Mouse (Mus musculus): ENCODE results near the gene Ltb4r1. TPM values are rescaled to one million over a fixed set of nuclear protein-coding genes. Genes with fewer than 3 reads are reported as not detected.

Ltb4r1 gene
- polyA plus RNA-seq, 1 experiment from 2014 or later, result 0.17 TPM

GRCm38 (mm10) chr14:55723433-55723832 lies 42.3 kb upstream of the Ltb4r1 start:
- WGBS, result 97% methylated on average over 7 of the region's 7 CpGs
- H3K27ac ChIP-seq (replicated peaks; ENCODE audit: low read depth, low read length), result no peak overlapping the region
- no peak for ATAC-seq (ENCODE audit: insufficient number of reproducible peaks, low FRiP score, low TSS enrichment, low read depth)
- no peak for DNase-seq (ENCODE audit: low spot score)
- H3K4me3 ChIP-seq (ENCODE audit: low read depth, low read length), result no peak overlapping the region
- H3K9me3 ChIP-seq (ENCODE audit: control insufficient read depth, low read length), result no peaks in the 10 kb centered on the region
- H3K36me3 ChIP-seq (ENCODE audit: control insufficient read depth, insufficient read depth, low read length), result no peaks in the 10 kb centered on the region
- H3K9ac ChIP-seq (ENCODE audit: low read length), result no peak overlapping the region
- no peaks in the 10 kb centered on the region for H3K27me3 ChIP-seq (ENCODE audit: control insufficient read depth, insufficient read depth, low read length)
- H3K4me1 ChIP-seq (ENCODE audit: control insufficient read depth, insufficient read depth, low read length), result peaks cover 6% of the 10 kb centered on the region; the same call in 1 of the 2 replicates
- H3K4me2 ChIP-seq (ENCODE audit: low read depth, severe bottlenecking), result no peak overlapping the region

GRCm38 (mm10) chr14:55724411-55724871 lies 41.3 kb upstream of the Ltb4r1 start:
- Histone ChIP-seq H3K9ac (ENCODE audit: low read length) (no peak overlapping the region), H3K36me3 (ENCODE audit: control insufficient read depth, insufficient read depth, low read length) (no peaks in the 10 kb centered on the region), H3K27ac (replicated peaks; ENCODE audit: low read depth, low read length) (no peak overlapping the region), H3K27me3 (ENCODE audit: control insufficient read depth, insufficient read depth, low read length) (no peaks in the 10 kb centered on the region), H3K9me3 (ENCODE audit: control insufficient read depth, low read length) (no peaks in the 10 kb centered on the region), H3K4me2 (ENCODE audit: low read depth, severe bottlenecking) (no peak overlapping the region), H3K4me3 (ENCODE audit: low read depth, low read length) (no peak overlapping the region), H3K4me1 (ENCODE audit: control insufficient read depth, insufficient read depth, low read length) (peaks cover 6% of the 10 kb centered on the region; the same call in 1 of the 2 replicates)
- DNase-seq (ENCODE audit: low spot score), result no peak
- 68% methylated on average over 8 of the region's 8 CpGs for WGBS
- ATAC-seq (ENCODE audit: insufficient number of reproducible peaks, low FRiP score, low TSS enrichment, low read depth), result no peak

GRCm38 (mm10) chr14:55726261-55726660 lies 39.5 kb upstream of the Ltb4r1 start:
- H3K36me3 ChIP-seq (ENCODE audit: control insufficient read depth, insufficient read depth, low read length), result no peaks in the 10 kb centered on the region
- H3K27ac ChIP-seq (replicated peaks; ENCODE audit: low read depth, low read length), result no peak overlapping the region
- H3K9ac ChIP-seq (ENCODE audit: low read length), result no peak overlapping the region
- no peak overlapping the region for H3K4me2 ChIP-seq (ENCODE audit: low read depth, severe bottlenecking)
- peaks cover 1% of the 10 kb centered on the region; the same call in 1 of the 2 replicates for H3K4me1 ChIP-seq (ENCODE audit: control insufficient read depth, insufficient read depth, low read length)
- ATAC-seq (ENCODE audit: insufficient number of reproducible peaks, low FRiP score, low TSS enrichment, low read depth), result no peak
- no peak overlapping the region for H3K4me3 ChIP-seq (ENCODE audit: low read depth, low read length)
- no peaks in the 10 kb centered on the region for H3K9me3 ChIP-seq (ENCODE audit: control insufficient read depth, low read length)
- H3K27me3 ChIP-seq (ENCODE audit: control insufficient read depth, insufficient read depth, low read length), result no peaks in the 10 kb centered on the region
- DNase-seq (ENCODE audit: low spot score), result no peak

- DNase-seq (ENCODE audit: low spot score), result no peak
- WGBS, result 78% methylated on average over 8 of the region's 8 CpGs
- no peaks in the 10 kb centered on the region for H3K9me3 ChIP-seq (ENCODE audit: control insufficient read depth, low read length)
Observed at GRCm38 (mm10) chr14:55727889-55728685, 37.7 kb upstream of the Ltb4r1 start.

GRCm38 (mm10) chr14:55730116-55730515 lies 35.6 kb upstream of the Ltb4r1 start:
- H3K27me3 ChIP-seq (ENCODE audit: control insufficient read depth, insufficient read depth, low read length), result no peaks in the 10 kb centered on the region
- no peak for ATAC-seq (ENCODE audit: insufficient number of reproducible peaks, low FRiP score, low TSS enrichment, low read depth)
- WGBS, result 73% methylated on average over 7 of the region's 7 CpGs
- H3K36me3 ChIP-seq (ENCODE audit: control insufficient read depth, insufficient read depth, low read length), result no peaks in the 10 kb centered on the region
- no peak overlapping the region for H3K9ac ChIP-seq (ENCODE audit: low read length)
- H3K9me3 ChIP-seq (ENCODE audit: control insufficient read depth, low read length), result no peaks in the 10 kb centered on the region
- no peak overlapping the region for H3K4me2 ChIP-seq (ENCODE audit: low read depth, severe bottlenecking)
- H3K27ac ChIP-seq (replicated peaks; ENCODE audit: low read depth, low read length), result no peak overlapping the region
- DNase-seq (ENCODE audit: low spot score), result no peak
- no peak overlapping the region for H3K4me3 ChIP-seq (ENCODE audit: low read depth, low read length)
- H3K4me1 ChIP-seq (ENCODE audit: control insufficient read depth, insufficient read depth, low read length), result no peaks in the 10 kb centered on the region

More at GRCm38 (mm10) chr14:55727889-55728685, 37.7 kb upstream of the Ltb4r1 start:
- Histone ChIP-seq H3K27ac (replicated peaks; ENCODE audit: low read depth, low read length) (no peak overlapping the region), H3K4me2 (ENCODE audit: low read depth, severe bottlenecking) (no peak overlapping the region), H3K36me3 (ENCODE audit: control insufficient read depth, insufficient read depth, low read length) (no peaks in the 10 kb centered on the region), H3K9ac (ENCODE audit: low read length) (no peak overlapping the region), H3K27me3 (ENCODE audit: control insufficient read depth, insufficient read depth, low read length) (no peaks in the 10 kb centered on the region), H3K4me1 (ENCODE audit: control insufficient read depth, insufficient read depth, low read length) (no peaks in the 10 kb centered on the region), H3K4me3 (ENCODE audit: low read depth, low read length) (no peak overlapping the region)
- ATAC-seq (ENCODE audit: insufficient number of reproducible peaks, low FRiP score, low TSS enrichment, low read depth), result no peak

GRCm38 (mm10) chr14:55730531-55731032 lies 35.2 kb upstream of the Ltb4r1 start:
- WGBS, result 87% methylated on average over 7 of the region's 7 CpGs

GRCm38 (mm10) chr14:55733889-55734288 lies 31.9 kb upstream of the Ltb4r1 start:
- no peaks in the 10 kb centered on the region for H3K9me3 ChIP-seq (ENCODE audit: control insufficient read depth, low read length)
- no peak overlapping the region for H3K9ac ChIP-seq (ENCODE audit: low read length)
- WGBS, result 79% methylated on average over 10 of the region's 10 CpGs
- no peak for DNase-seq (ENCODE audit: low spot score)
- no peak for ATAC-seq (ENCODE audit: insufficient number of reproducible peaks, low FRiP score, low TSS enrichment, low read depth)
- no peaks in the 10 kb centered on the region for H3K4me1 ChIP-seq (ENCODE audit: control insufficient read depth, insufficient read depth, low read length)
- H3K27ac ChIP-seq (replicated peaks; ENCODE audit: low read depth, low read length), result no peak overlapping the region
- H3K4me3 ChIP-seq (ENCODE audit: low read depth, low read length), result no peak overlapping the region
- H3K36me3 ChIP-seq (ENCODE audit: control insufficient read depth, insufficient read depth, low read length), result no peaks in the 10 kb centered on the region
- no peaks in the 10 kb centered on the region for H3K27me3 ChIP-seq (ENCODE audit: control insufficient read depth, insufficient read depth, low read length)
- no peak overlapping the region for H3K4me2 ChIP-seq (ENCODE audit: low read depth, severe bottlenecking)

More at GRCm38 (mm10) chr14:55730531-55731032, 35.2 kb upstream of the Ltb4r1 start:
- Histone ChIP-seq H3K9me3 (ENCODE audit: control insufficient read depth, low read length) (no peaks in the 10 kb centered on the region), H3K36me3 (ENCODE audit: control insufficient read depth, insufficient read depth, low read length) (no peaks in the 10 kb centered on the region), H3K4me1 (ENCODE audit: control insufficient read depth, insufficient read depth, low read length) (no peaks in the 10 kb centered on the region), H3K4me2 (ENCODE audit: low read depth, severe bottlenecking) (no peak overlapping the region), H3K27ac (replicated peaks; ENCODE audit: low read depth, low read length) (no peak overlapping the region), H3K4me3 (ENCODE audit: low read depth, low read length) (no peak overlapping the region), H3K9ac (ENCODE audit: low read length) (no peak overlapping the region), H3K27me3 (ENCODE audit: control insufficient read depth, insufficient read depth, low read length) (no peaks in the 10 kb centered on the region)
- ATAC-seq (ENCODE audit: insufficient number of reproducible peaks, low FRiP score, low TSS enrichment, low read depth) (no peak), DNase-seq (ENCODE audit: low spot score) (no peak)

- 77% methylated on average over 7 of the region's 7 CpGs for WGBS
- no peak for ATAC-seq (ENCODE audit: insufficient number of reproducible peaks, low FRiP score, low TSS enrichment, low read depth)
Observed at GRCm38 (mm10) chr14:55734869-55735268, 30.9 kb upstream of the Ltb4r1 start.

More at GRCm38 (mm10) chr14:55734869-55735268, 30.9 kb upstream of the Ltb4r1 start:
- DNase-seq (ENCODE audit: low spot score), result no peak
- Histone ChIP-seq H3K4me2 (ENCODE audit: low read depth, severe bottlenecking) (no peak overlapping the region), H3K9ac (ENCODE audit: low read length) (no peak overlapping the region), H3K4me3 (ENCODE audit: low read depth, low read length) (no peak overlapping the region), H3K36me3 (ENCODE audit: control insufficient read depth, insufficient read depth, low read length) (peaks cover 2% of the 10 kb centered on the region; the same call in 1 of the 2 replicates), H3K27ac (replicated peaks; ENCODE audit: low read depth, low read length) (no peak overlapping the region), H3K4me1 (ENCODE audit: control insufficient read depth, insufficient read depth, low read length) (no peaks in the 10 kb centered on the region), H3K9me3 (ENCODE audit: control insufficient read depth, low read length) (no peaks in the 10 kb centered on the region), H3K27me3 (ENCODE audit: control insufficient read depth, insufficient read depth, low read length) (no peaks in the 10 kb centered on the region)

All from limb, embryonic 11.5 days (tissue).